Mouse (Mus musculus) limb, embryonic 12.5 days (tissue): ENCODE data around the gene Pdik1l. TPM values are rescaled to one million over a fixed set of nuclear protein-coding genes. Genes with fewer than 3 reads are reported as not detected.

Experiments used
- ATAC-seq: fragments of 200-750 bp; cut with Nextera tagmentation; 2 replicates; pipeline ENCODE4 v1.8.0; 2017; ENCODE audit warnings: low read depth, moderate TSS enrichment; ENCODE audit not compliant: insufficient number of reproducible peaks, insufficient read depth, low FRiP score, low TSS enrichment
- H3K27ac ChIP-seq: fragments of 300-500 bp; sonication (generic); 2 replicates; pipeline ENCODE4 v1.5.1; 2016; ENCODE audit warnings: mild to moderate bottlenecking, moderate library complexity
- H3K27me3 ChIP-seq: fragments of 300-500 bp; sonication (generic); 2 replicates; pipeline ENCODE4 v1.6.1; 2016; ENCODE audit warnings: mild to moderate bottlenecking, moderate library complexity
- H3K36me3 ChIP-seq: fragments of 300-500 bp; sonication (generic); 2 replicates; pipeline ENCODE4 v1.6.1; 2016; ENCODE audit warnings: mild to moderate bottlenecking, moderate library complexity
- H3K4me1 ChIP-seq: fragments of 300-500 bp; sonication (generic); replicated peaks from 2 replicates; pipeline ENCODE4 v1.6.1; 2016
- H3K4me2 ChIP-seq: fragments of 300-500 bp; sonication (generic); 2 replicates; pipeline ENCODE4 v1.6.1; 2016; ENCODE audit warnings: mild to moderate bottlenecking, moderate library complexity
- H3K4me3 ChIP-seq: fragments of 300-500 bp; sonication (generic); replicated peaks from 2 replicates; pipeline ENCODE4 v1.5.1; 2016; ENCODE audit warnings: mild to moderate bottlenecking
- H3K9ac ChIP-seq: fragments of 300-500 bp; sonication (generic); replicated peaks from 2 replicates; pipeline ENCODE4 v1.6.1; 2016; ENCODE audit warnings: mild to moderate bottlenecking, moderate library complexity
- H3K9me3 ChIP-seq: fragments of 300-500 bp; sonication (generic); 2 replicates; pipeline ENCODE4 v1.6.1; 2016; ENCODE audit warnings: mild to moderate bottlenecking, moderate library complexity
- WGBS: fragments of 180-500 bp; shearing (Covaris S2); methylation state at CpG from one replicate; pipeline ENCODE4 v1.1.7; 2016; 5-methylcytosine and 5-hydroxymethylcytosine counted together
- polyA plus RNA-seq: library from polyadenylated mRNA; unstranded; fragments of >200 nt; fragmentation: Nextera tagmentation; extraction: Ambion mirVana; gene quantifications from 2 replicates; pipeline ENCODE4 v1.2.1, GENCODE M21; 2016

The Pdik1l gene
- polyA plus RNA-seq, 1 experiment from 2014 or later = 23.9 TPM

- Histone ChIP-seq H3K9ac (no peak overlapping the region), H3K9me3 (no peaks in the 10 kb centered on the region), H3K4me2 (peak overlapping the region; percentile 93), H3K4me1 (peaks cover 55% of the 10 kb centered on the region), H3K36me3 (no peaks in the 10 kb centered on the region), H3K4me3 (peak overlapping the region; percentile 56), H3K27me3 (peaks cover 92% of the 10 kb centered on the region), H3K27ac (no peak overlapping the region)
- ATAC-seq = no peak
- WGBS = 7% methylated on average over 27 of the region's 27 CpGs
These were observed 37.4 kb downstream of the Pdik1l start for GRCm38 (mm10) chr4:134250116-134250929.

DNA sequence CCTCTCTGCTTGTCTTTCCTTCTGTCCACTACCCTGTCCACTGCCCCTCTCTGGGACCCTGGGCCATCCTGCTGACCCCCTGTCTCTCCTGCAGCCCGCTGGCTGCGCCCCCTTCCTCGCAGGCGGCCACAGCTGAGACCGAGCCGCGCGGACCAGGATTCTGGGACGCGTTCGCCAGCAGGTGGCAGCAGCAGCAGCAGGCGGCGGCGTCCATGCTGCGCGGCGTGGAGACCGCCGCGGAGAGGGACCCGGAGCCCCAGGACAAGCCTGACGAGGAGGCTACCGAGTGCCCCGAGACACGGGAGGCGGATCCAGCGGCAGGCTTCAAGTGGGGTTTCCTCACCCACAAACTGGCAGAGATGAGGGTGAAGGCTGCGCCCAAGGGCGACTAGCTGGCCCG lies 38.0 kb downstream of the Pdik1l start:
- Histone ChIP-seq H3K27me3 (peaks cover 86% of the 10 kb centered on the region), H3K9ac (peak overlapping the region; percentile 42; the same call in 1 of the 2 replicates), H3K4me2 (peak overlapping the region; percentile 93), H3K36me3 (no peaks in the 10 kb centered on the region), H3K4me1 (peaks cover 54% of the 10 kb centered on the region), H3K9me3 (no peaks in the 10 kb centered on the region), H3K4me3 (peak overlapping the region; percentile 32), H3K27ac (no peak overlapping the region)
- peak; percentile 57; the same call in 1 of the 2 replicates for ATAC-seq
- under 1% methylated on average over 30 of the region's 30 CpGs for WGBS

DNA sequence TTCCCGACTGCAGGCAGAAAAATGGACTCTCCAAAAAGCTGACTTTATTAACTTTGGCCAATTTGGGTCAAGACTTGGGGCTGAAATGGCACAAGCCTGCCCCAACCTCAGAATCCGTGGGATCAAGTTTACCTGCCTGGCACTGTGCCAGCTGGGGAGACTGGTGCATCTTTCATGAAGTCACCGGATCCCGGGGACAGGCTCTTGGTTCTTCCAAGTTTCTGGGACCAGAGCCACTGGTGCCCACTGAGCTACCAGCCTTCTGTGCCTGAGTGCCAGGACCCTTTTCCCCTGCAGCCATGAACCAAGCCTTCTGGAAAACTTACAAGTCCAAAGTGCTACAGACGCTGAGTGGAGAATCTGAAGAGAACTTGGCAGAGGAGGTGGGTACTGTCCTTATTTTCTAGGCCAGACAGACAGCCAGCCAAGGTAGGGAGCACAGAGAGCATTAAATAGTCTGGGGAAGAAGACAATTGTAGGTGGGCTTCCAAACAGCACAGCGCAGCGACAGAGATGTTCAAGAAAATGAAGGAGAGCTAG lies 40.9 kb downstream of the Pdik1l start, which contains the start of gene Gm30191:
Gene Gm30191, plus strand, starts transcription at position 217 of the 540 bp plus-strand sequence.
- Histone ChIP-seq H3K9me3 (no peaks in the 10 kb centered on the region), H3K9ac (no peak within 1 kb of the TSS), H3K4me2 (peak within 1 kb of the TSS; percentile 94), H3K27ac (no peak within 1 kb of the TSS), H3K27me3 (peaks cover 59% of the 10 kb centered on the region), H3K4me3 (peak within 1 kb of the TSS; percentile 83), H3K4me1 (peaks cover 32% of the 10 kb centered on the region), H3K36me3 (no peaks in the 10 kb centered on the region)
- no peak for ATAC-seq
- 78% methylated on average over 7 of the region's 7 CpGs for WGBS

DNA sequence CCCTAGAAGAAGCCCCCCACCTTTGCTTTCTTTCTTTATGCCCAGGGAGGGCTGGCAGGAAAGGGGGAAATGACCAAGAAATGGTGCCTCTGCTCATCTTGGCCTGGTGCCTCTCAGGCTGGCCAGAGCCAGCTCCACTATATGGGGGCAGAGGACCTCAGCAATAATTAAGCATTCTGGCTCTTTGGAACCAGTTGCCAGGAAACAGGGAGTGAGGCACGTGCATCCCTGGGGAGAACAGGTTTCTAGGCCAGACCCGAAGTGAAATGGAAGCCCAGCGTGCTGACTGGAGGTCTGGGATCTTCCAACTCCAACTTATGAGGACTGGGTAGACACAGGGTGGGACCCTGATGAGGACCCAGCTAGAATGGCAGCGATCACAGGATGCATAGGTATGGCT lies 41.4 kb downstream of the Pdik1l start:
- Histone ChIP-seq H3K4me1 (peaks cover 27% of the 10 kb centered on the region), H3K4me2 (0 out of 2 replicates have a peak overlapping the region, but pooled peaks have one; percentile 94), H3K9ac (no peak overlapping the region), H3K36me3 (no peaks in the 10 kb centered on the region), H3K4me3 (no peak overlapping the region), H3K27me3 (peaks cover 53% of the 10 kb centered on the region), H3K9me3 (no peaks in the 10 kb centered on the region), H3K27ac (no peak overlapping the region)
- 49% methylated on average over 4 of the region's 4 CpGs for WGBS
- ATAC-seq = no peak

DNA sequence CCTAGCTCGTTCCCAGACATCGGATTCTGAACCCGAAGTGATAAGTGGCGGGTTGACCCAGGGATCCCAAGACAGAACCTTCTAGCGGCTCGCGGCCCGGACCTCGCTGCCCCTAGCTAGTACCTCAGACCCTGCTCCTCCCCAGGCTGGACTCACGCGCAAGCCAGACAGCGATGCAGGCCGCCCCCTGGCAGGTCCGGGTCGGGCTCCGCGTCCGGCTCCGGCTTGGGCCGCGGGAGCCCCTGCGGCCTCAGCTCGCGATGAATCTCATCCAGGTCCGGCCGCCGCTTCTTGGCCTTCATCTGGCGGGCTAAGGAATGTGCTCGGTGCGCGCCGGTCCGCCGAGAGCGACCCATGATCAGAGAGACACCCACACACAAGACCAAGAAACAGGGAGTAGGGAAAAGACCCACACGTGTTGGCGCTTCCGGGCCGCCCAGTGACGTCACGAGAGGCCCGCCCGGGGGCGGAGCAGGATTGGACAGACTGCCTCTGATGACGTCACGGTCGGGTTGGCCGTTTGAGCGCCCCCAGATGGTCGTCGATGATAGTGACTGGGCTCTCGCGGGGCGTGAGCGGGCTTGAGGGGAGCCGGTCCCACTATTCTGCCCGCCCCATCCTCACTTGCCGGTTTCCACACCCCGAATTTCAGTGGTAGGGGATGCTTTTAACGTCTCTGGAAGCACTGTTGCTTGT lies 42.4 kb downstream of the Pdik1l start, which contains the start of gene Zfp593:
Gene Zfp593, minus strand, starts transcription at position 445 of the 696 bp plus-strand sequence.
- peak; percentile 28 for ATAC-seq
- WGBS = under 1% methylated on average over 60 of the region's 60 CpGs
- peaks cover 18% of the 10 kb centered on the region for H3K4me1 ChIP-seq

DNA sequence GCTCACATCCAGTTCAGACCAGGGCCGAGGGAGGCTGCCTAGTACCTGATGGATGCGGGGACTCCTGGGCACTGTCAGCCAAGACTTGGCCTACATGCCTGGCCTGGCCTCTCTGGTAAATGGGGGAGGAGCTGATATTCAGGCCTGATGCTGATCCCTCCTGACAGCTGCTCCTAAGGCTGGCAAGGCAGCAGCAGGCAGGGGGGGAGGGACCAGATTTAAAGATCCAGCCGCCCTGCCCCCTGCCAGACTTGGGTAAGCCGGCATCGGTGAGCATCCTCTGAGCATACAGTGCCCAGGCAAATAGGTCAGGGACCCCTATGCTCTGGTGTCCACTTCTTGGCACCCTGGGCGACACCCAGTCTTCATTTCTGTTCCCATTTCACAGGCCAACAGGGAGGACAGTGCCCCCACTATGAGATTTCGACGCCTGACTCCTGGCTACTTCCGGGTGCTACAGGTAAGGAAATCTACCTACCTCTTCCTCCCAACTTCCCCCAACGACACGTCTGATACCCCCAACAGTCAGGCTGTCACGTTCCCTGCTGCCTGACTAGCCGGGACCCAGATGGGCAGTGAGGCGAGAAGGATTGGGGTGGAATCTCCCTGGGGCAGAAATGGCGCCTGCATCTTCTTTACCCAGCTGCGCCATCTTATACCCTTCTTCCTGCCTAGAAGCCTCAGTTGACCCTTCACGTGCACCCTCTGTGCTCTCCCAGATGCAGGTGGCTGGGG lies 44.0 kb downstream of the Pdik1l start, which contains the start of gene E130218I03Rik:
Gene E130218I03Rik, plus strand, starts transcription at position 147 of the 735 bp plus-strand sequence.
- no peaks in the 10 kb centered on the region for H3K9me3 ChIP-seq
- H3K27me3 ChIP-seq = peaks cover 32% of the 10 kb centered on the region
- H3K27ac ChIP-seq = no peak within 1 kb of the TSS
- H3K36me3 ChIP-seq = no peaks in the 10 kb centered on the region
- no peak for ATAC-seq
- peak within 1 kb of the TSS; percentile 78; the same call in 1 of the 2 replicates for H3K9ac ChIP-seq
- H3K4me3 ChIP-seq = peak within 1 kb of the TSS; percentile 83
- peaks cover 15% of the 10 kb centered on the region for H3K4me1 ChIP-seq
- 93% methylated on average over 17 of the region's 17 CpGs for WGBS
- H3K4me2 ChIP-seq = peak within 1 kb of the TSS; percentile 94

More for the DNA sequence above, 42.4 kb downstream of the Pdik1l start, which contains the start of gene Zfp593:
- peaks cover 44% of the 10 kb centered on the region for H3K27me3 ChIP-seq
- no peak within 1 kb of the TSS for H3K27ac ChIP-seq
- H3K9ac ChIP-seq = peak within 1 kb of the TSS; percentile 78
- no peaks in the 10 kb centered on the region for H3K9me3 ChIP-seq
- peak within 1 kb of the TSS; percentile 83 for H3K4me3 ChIP-seq
- peak within 1 kb of the TSS; percentile 94 for H3K4me2 ChIP-seq
- no peaks in the 10 kb centered on the region for H3K36me3 ChIP-seq

GRCm38 (mm10) chr4:134238686-134239085 lies 49.0 kb downstream of the Pdik1l start:
- Histone ChIP-seq H3K4me1 (peaks cover 9% of the 10 kb centered on the region), H3K27me3 (peaks cover 38% of the 10 kb centered on the region), H3K9me3 (no peaks in the 10 kb centered on the region), H3K4me3 (peak overlapping the region; percentile 26), H3K9ac (no peak overlapping the region), H3K36me3 (no peaks in the 10 kb centered on the region), H3K27ac (no peak overlapping the region), H3K4me2 (peak overlapping the region; percentile 54)
- 13% methylated on average over 10 of the region's 10 CpGs for WGBS
- no peak for ATAC-seq

GRCm38 (mm10) chr4:134238279-134238651 lies 49.4 kb downstream of the Pdik1l start, which contains the start of gene Cnksr1:
Gene Cnksr1 (minus strand): TSS chr4:134238399.
- Histone ChIP-seq H3K27ac (no peak within 1 kb of the TSS), H3K36me3 (no peaks in the 10 kb centered on the region), H3K9ac (peak within 1 kb of the TSS; percentile 55), H3K9me3 (no peaks in the 10 kb centered on the region), H3K4me3 (peak within 1 kb of the TSS; percentile 26), H3K27me3 (peaks cover 41% of the 10 kb centered on the region), H3K4me2 (peak within 1 kb of the TSS; percentile 54), H3K4me1 (peaks cover 9% of the 10 kb centered on the region)
- 4% methylated on average over 18 of the region's 18 CpGs for WGBS
- no peak for ATAC-seq

GRCm38 (mm10) chr4:134237582-134238278 lies 50.0 kb downstream of the Pdik1l start:
- peaks cover 9% of the 10 kb centered on the region for H3K4me1 ChIP-seq
- no peaks in the 10 kb centered on the region for H3K9me3 ChIP-seq
- no peaks in the 10 kb centered on the region for H3K36me3 ChIP-seq
- ATAC-seq = no peak
- peak overlapping the region; percentile 55 for H3K9ac ChIP-seq
- no peak overlapping the region for H3K27ac ChIP-seq
- H3K4me3 ChIP-seq = peak overlapping the region; percentile 26
- H3K4me2 ChIP-seq = peak overlapping the region; percentile 54
- peaks cover 44% of the 10 kb centered on the region for H3K27me3 ChIP-seq
- WGBS = 19% methylated on average over 19 of the region's 19 CpGs

- Histone ChIP-seq H3K9me3 (no peaks in the 10 kb centered on the region), H3K36me3 (no peaks in the 10 kb centered on the region), H3K9ac (no peak overlapping the region), H3K4me2 (no peak overlapping the region), H3K4me3 (no peak overlapping the region), H3K4me1 (peaks cover 9% of the 10 kb centered on the region), H3K27me3 (peaks cover 44% of the 10 kb centered on the region), H3K27ac (no peak overlapping the region)
- WGBS = 84% methylated on average over 5 of the region's 5 CpGs
- no peak for ATAC-seq
These were observed 52.8 kb downstream of the Pdik1l start for GRCm38 (mm10) chr4:134234876-134235275.
